Mouse (Mus musculus) erythroblast, adult 5-6 weeks (primary cell): ENCODE measurements around the gene Otp. TPM values are rescaled to one million over a fixed set of nuclear protein-coding genes. Genes with fewer than 3 reads are reported as not detected.

ENCODE experiments used
- ATAC-seq: replicated peaks from 2 replicates; pipeline ENCODE4 v1.8.0; 2016; ENCODE audit warnings: moderate number of reproducible peaks, mild to moderate bottlenecking, moderate TSS enrichment, inconsistent platforms; ENCODE audit not compliant: poor library complexity, low FRiP score, severe bottlenecking
- total RNA-seq, 2 experiments: library from RNA; stranded (forward) in 1 of 2; stranded (reverse) in 1 of 2; fragments of 150-400 nt in 1 of 2; fragments of 200-764, 138-1000 nt in 1 of 2; gene quantifications; 2 replicates each; pipeline versions ENCODE4 v1.2.3 to v1.2.4; 2015 to 2017; ENCODE audit warnings: low replicate concordance in 2 of 2

Otp gene
- total RNA-seq, 2 experiments from 2014 or later = not detected

DNA sequence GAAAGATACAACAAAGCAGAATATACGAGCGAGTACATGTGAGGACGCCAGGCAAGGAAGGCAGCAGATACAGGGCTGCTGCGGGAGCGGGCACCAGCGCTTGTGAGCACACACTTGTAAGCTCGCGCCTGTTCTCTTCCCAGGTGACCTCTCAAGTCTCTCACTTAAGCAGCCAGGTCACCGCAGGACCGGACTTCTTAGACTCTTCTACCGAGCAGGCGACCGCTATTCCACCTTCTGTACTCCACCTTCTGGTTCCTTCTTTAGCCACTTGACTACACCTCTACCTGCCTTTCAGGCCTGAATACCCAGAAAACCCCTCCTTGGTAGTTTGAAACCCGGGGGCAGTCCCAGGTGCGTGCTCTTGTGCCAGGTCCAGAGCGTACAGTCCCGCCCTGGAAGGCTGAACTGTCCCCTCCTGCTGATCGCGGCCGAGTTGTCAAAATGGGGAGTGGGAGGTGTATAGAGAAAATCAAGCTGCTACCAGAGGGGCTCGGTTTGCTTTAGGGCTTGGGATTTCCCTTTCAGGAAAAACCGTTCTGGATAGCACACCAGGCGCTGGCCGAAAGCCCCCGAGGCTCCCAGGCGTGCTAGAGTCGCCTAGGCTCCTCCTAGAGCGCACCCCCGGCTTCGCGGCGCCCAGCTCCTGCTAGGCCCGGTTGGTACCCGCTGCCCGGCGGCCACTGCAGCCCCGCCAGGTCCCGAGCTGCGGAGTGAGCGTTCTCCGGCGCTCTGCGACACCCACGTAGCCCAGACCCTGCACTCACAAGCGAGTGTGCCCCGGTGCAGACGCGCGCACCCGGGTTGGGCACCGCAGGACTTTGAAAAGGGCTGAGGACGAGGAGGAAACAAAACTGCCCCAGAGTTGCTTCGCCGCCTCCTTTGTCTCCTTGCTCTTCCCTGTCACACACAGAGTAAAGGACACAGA, 2.0 kb upstream of the Otp start:
- no peak for ATAC-seq

DNA sequence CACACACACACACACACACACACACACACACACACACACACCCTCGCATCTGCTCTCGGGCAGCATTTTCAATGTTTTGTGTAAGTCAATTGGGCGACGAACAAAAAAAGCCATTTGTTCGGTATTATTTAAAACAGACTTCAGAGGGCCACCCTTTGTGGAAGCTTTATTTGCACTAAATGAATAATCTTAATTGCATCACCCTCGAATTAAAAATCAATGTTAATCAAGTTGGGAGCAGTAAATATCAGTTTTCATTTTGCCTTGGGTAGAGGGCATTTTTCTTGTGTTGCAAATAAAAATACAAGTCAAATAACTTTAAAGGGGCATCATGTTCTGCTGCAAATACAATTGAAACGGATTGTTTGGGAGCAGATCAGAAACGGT, 1.4 kb upstream of the Otp start:
- no peak for ATAC-seq

DNA sequence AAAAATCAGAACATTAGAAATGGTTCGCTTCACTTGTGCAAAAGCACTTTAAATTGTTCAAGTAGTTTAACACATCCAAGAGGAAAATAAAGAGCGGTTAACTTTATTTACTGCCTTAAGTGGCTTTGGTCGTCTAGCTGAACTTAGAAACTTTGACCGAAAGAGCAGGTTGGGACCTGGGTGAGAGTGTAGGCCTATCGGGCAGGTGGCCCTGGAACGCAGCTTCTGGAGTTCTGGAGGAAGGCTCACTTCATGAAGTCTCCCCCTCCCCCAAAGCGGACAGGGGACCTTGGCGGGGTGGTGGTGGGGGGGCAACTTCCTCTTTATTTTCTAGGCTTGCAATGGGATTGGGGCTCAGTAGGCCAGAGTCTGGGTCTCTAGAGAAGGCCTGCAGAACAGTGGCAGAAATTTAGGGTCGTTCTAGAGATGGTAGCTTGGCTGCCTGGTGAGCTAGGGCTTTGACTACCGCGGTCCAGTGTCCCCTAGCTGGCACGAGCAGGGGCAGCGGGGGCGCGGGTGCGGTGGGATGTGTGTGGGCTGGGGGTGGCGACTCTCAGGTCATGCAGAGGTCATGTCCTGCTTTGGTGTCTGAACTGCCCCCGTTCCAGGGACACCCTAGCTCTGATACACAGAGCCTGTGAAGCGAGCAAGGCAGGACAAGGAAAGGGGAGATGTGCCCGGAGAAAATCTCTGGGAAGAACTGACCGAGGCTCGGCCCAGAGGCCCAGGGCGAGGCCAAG, 576 bp upstream of the Otp start:
- ATAC-seq = no peak

DNA sequence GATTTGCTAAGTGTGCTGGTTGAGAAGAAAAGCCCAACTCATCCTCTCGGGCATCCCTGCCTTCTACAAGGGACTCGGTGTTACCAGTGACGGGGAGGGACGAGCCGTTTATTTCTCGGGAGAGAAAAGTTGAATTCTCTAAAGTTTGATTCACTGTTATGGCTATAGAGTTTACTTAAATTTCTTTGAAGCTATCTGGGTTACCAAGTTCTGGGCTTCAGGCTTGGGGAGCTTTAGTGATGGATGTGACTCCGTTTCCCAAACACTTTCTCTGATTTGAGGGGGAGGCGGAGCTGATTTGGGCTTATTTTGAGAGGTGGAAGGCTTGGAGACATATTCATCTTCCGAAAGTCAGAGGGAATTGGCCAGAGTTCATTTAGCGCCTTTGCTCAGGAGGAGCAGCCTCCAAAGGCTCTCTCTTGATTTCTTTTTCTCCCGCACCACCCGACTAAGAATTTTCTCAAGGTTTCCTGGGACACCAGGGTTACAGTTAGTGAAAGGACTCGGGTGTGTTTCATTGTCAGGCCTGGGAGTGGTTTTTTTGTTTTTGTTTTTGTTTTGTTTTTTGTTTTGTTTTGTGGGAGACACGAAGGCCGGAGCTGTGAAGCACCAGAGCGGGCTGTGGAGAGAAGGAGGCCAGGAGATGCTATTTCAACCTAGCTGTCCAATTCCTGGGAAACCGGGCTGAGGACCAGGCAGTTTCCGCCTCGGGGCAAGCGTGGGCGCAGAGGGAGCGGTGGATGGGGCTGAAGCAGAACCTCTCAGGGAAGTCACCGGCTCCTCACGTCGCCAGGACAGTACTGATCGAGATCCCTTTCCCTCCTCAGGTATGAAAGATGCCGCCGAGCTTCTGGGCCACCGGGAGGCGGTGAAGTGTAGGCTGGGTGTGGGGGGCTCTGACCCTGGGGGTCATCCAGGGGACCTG, 1.1 kb downstream of the Otp start:
- no peak for ATAC-seq

DNA sequence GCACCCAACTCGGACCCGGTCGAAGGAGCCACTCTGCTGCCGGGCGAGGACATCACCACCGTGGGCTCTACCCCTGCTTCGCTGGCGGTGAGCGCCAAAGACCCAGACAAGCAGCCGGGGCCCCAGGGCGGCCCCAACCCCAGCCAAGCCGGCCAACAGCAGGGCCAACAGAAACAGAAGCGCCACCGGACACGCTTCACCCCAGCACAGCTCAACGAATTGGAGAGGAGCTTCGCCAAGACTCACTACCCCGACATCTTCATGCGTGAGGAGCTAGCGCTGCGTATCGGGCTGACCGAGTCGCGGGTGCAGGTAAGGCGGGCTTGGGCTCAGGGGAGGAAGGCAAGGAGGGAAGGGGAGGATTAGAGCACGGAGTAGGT, 1.8 kb downstream of the Otp start:
- no peak for ATAC-seq

- ATAC-seq = no peak
Measured at GRCm38 (mm10) chr13:94877991-94878745, 2.8 kb downstream of the Otp start.

DNA sequence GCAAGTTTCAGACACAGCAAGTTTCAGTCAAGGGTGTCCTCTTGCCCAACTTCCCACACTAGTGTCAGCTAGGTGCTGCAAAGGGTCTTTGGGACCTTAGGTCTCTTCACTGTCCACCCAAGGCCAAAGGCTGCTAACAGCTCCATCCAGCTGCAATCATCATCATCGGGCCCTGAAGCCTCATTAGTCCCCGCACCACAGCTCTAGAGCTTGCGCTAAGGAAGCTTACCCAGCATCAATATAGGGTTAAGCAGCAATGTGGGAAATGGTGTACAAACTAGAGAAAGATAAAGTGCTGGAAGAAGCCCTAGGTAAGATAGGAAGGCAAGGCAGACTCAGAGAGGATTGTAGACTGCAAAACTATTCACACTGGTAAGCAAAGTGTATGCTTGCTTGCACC, 5.8 kb downstream of the Otp start:
- no peak for ATAC-seq

- ATAC-seq = no peak
Measured at GRCm38 (mm10) chr13:94882221-94882620, 6.8 kb downstream of the Otp start.

DNA sequence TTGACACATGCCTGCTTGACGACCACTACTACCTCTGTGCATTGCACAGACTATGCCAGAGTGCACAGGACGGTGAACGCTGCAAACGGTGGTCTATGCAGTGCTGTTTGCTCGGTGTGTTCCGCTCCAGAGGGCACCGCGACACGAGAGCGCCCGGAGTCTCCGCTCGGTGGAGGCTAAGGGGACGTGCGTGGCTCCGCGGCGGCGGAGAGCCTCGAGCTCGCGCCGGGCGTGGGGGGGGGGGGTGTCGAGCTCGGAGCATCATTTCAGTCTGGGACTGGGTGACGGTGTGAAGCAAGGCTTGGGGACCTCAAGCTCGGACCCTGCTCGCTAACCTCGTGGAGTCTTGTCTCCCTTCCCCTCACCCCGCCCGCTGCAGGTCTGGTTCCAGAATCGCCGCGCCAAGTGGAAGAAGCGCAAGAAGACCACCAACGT, 7.3 kb downstream of the Otp start:
- no peak for ATAC-seq

DNA sequence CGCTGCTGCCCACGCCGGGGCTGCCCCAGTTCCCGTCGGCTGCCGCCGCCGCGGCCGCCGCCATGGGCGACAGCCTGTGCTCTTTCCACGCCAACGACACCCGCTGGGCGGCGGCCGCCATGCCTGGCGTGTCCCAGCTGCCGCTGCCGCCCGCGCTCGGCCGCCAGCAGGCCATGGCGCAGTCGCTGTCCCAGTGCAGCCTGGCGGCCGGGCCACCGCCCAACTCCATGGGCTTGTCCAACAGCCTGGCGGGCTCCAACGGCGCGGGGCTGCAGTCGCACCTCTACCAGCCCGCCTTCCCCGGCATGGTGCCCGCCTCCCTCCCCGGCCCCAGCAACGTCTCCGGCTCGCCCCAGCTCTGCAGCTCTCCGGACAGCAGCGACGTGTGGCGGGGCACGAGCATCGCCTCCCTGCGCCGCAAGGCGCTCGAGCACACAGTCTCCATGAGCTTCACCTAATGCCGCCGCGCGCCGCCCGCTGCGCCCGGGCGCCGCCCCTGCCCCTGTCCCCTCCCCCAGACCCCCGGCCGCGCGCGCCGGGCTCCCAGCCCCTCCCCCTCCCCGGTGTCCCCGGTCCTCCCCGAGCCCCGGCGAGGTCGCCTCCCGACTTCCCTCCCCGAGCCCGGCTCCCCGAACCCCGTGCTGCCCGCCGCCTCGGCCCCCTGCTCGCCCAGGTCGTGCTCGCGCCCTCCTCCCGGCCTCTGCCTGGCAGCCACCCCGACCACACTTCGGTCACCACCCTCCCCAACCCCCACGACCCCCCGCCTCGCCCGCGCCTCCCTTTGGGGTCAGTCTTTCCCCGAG, 8.0 kb downstream of the Otp start:
- ATAC-seq = no peak

DNA sequence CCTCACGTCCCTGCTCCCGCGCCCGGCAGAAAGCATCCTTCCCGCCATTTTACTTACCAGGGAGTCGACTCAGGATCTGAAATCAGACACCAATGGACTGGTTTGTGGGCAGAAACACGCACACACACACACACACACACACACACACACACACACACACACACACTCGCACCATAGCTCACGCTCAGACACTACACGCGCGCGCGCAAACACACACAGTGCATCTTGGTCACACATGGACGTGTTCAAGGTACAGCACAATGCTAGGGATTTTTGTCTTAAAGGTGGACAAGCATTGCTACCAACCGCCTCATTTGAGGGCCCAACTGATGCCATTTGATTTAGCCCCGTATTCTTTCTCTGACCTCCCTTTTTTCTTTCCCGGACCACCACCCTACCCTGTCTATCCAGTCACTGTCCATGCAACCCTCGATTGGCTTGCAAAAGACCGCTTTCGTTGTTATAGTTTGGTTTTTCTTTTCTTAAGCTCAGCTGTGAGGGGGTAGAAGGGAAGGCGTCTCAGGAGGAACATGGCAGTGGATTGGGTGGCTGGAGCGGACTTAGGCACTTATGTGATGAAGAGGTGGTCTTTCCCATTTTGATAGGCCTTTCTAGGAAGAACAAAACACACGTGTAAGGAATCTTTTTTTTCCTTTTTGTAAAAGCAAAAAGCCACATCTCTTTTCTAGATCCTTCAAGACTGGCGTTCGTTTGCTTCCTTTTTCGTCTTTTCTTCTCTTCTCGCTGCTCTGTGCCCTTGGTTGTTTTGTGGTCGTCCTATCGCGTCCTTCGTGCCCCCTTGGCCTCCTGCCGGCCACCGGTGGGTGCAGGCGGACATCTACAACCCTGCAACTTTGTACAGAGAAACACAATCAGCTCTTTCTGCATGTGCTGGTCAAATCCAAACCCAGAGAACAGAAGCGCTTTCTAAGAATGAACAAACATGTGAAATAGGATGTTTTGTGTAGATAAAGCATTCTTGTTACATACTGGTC, 8.9 kb downstream of the Otp start:
- no peak for ATAC-seq

DNA sequence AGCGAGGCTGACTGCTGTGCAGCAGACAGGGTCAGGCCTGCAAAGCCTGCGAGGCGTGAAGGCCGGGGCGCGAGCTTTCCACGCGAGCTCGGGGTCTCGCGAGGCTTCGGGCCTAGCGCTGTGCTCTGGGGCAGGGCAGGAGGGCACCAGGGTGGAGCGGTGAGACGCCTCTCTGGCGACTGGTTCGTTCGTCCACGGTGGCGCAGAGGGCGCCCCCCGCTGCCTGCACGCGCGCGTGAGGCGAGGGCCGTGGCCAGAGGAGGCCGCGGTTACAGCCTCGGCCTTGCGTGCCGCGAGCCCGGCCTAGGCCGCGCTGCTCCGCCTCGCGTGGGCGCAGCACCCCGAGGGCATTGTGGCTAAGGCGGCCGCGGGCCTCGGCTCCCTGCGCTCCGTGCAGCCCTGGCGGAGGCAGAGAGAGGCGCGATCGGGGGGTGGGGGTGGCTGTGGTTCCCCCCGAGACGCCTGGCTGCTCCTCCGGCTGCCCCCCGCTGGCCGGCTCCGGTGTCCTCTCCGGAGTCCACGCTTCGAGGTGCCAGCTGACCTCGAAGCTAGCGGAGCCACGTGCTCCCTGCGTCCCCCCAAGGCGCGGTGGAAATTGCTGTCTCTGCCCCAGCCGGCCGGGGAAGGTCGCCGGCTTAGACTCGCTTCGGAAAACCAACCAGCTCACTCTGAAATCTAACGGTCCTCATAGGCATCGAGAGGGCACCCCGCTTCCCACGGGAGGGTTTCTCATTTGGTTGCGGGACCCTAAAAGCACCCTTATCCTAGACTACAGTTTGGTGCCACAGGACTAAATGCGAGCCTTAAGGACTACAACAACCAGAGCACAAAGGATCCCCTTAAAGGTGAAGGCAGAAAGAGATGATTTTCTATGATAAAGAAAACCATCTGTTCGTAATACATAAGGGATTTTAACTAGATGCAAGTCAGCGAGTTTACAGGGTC, 10.2 kb downstream of the Otp start:
- ATAC-seq = no peak

DNA sequence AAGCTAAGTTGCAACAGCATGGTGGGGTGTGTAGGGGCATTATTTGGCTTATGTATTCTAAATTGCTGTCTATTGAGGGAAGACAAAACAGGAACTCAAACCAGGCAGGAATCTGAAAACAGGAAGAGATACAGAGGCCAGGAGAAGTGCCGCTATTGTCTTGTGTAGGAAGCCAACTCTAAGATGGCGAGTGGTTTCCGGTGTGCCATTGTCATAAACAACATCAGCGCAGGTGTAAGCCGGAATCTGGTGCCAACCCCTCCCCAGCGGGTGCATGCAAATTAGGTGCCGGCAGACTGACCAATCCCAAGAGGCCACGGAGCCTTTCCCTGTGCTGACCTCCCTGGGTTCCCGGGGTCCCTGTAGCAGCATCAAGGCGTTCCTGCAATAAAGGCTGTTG, 32.4 kb downstream of the Otp start:
- no peak for ATAC-seq

- no peak for ATAC-seq
Measured at GRCm38 (mm10) chr13:94912961-94913360, 37.6 kb downstream of the Otp start.

DNA sequence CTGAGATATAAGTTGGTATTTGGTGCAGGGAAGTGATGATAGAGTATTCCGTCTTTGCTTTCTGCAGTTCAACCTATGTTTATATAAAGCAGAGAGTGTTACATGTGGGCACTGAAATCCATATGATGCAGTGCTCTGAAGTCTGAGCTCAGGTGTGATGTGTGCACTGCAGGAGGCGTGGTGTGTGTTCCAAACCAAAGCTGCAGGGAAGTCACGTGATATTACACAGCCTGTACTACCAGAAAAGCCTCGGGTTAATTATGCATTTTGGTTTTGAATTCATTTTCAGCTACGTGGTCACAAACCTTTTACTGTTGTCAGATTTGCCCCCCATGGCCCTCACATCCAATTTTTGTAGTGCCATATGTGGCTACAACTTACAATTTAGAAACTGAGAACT, 40.3 kb downstream of the Otp start:
- no peak for ATAC-seq

DNA sequence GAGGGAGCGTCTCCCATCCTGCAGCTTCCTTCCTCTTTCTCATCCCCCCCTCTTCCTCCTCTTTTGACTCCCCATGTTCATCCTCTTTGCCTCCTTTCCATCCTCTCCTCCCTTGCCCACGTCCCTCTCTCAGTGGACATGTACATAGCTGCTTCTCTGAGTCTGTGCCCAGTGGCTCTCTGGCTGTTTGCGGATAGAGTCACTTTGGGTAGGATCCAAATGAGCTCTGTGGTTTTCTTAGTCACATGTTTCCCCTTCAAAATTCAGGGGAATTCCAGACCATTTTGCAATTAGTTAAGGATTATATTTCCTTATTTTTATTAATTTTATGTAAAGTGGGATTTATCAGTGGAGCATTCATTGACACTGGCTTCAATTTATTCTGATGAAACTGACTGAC, 52.7 kb downstream of the Otp start:
- no peak for ATAC-seq
